Mouse (Mus musculus): ENCODE measurements around the gene Avpr1a.

The Avpr1a gene

DNA sequence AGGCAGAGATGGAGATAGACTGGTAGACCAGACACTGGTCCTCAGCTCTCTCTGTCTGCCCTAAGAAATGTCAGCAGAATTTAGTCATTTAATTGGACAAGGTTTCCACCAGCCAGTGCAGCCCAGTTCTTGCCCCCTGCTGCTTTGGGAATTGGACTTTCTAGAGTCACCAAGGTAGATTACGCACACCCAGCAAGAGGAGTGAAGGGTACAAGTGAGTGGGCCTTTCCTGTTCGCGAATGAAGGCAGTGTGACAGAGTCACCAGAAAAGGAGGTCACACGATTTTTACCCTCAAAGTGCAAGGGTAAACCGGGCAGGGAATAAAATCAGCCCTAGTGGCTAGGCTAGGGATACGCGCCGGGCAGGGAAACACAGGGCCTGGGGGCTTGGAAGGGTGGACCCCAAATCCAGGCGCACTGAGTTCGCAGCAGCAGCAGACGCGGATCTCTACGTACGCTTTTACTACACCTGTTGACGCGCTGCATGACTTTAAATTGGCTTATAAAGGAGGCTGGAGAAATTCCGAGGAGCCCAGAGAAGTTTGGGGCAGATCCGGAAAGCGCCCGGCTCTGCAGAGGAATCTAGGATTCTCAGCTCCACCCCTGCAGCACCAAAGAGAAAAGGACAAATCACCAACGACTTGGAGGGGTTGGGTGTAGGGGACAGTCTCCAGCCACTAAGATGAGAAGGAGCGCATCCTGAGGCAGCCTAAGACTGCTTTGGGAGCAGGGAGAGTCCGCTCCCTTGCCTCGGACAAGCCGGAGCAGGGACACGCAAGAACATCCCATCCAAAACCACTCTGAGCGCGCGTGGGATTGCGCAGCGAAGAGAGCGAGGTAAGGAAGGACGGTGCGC lies at the start of gene Avpr1a:
Gene Avpr1a (plus strand): TSS at position 639 of the 856 bp plus-strand sequence.
- in situ Hi-C loops (cut with MboI, MseI), result loop anchor here (10.0 kb wide), 1 partner anchor 343 kb away; no protein-coding TSS in a partner anchor

DNA sequence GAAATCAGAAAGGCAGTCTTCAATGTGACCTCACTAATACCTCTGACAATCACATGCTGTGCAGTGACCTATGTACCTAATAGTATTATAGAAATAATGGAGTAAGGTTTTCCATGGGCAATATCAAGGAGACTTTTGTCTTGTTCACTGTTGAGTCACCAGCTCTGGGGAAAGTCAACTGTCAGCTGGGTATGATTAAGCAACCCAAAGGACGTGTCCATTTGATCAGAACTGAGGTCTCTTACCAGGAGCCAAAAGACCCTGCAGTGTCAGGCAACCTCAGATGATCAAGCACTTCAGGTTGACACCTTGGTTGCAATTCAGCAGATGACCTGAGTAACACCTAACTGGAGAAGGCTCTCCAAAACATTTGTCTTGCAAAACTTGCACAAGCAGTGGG lies 46.0 kb upstream of the Avpr1a start:
- in situ Hi-C loops (cut with MboI, MseI), result no loop called here

DNA sequence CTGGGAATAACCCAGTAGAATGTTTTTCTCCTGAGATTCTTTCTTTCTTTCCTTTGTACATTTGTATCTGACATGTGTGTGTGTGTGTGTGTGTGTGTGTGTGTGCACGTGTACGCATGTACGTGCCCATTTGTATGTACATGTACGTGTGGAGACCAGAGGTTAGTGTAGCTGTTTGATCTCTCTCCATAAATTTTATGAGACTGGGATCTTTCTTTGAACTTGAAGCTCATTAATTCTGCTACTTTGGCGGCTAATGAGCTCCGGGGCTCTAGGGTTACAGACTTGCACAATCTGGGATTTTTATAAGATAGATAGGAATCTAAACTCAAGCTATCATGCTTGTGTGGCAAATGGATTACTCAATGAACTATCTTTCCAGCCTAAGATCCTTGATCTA lies 42.0 kb upstream of the Avpr1a start:
- in situ Hi-C loops (cut with MboI, MseI), result no loop called here

DNA sequence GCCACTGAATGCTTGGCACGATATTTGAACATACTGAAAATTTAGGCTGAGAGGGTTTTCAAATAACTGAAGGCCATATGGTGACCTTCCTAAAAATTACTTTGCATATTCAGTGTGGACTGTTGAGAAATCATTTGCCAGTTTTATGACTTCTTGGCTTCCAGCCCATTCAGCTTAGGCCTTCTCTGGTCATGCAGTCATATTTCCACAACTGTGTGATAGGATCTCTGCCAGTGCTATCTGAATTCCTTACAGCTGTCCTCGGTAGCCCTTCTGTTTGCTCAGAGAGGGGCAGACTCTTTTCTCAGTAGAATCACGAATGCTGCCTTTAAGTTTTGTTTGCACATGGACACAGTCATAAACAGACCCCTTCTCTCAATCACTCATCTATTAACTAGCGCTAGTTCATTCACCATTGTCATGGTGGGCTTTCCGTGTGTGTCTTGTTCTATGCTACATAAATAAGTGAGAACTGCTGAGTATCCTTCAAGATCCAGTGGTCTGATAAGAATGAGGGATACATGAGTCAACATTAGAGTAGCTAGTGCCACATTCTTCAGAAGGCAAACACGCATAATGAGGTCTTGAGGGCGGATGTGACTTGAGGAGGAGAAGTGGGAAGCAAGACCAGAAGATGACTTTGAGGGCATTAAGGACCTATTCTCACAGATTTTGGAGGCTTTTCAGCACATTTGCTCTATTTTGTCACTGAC lies 39.4 kb upstream of the Avpr1a start:
- in situ Hi-C loops (cut with MboI, MseI), result no loop called here

DNA sequence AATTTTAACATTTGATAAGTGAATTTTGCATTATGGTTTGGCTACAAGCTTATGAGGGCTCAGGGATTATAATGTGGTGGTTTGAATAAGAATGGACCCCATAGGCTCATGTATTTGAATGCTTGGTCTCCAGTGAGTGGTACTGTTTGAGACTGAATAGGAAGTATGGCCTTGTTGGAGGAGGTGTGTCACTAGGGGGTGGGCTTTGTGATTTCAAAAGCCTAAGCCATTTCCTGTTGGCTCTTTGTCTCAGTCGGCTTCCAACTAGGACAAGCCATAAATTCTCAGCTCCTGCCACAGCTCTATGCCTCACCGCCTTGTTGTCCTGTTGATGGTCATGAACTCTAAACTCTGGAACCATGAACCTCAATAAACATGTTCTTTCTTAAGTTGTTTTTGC lies 37.5 kb upstream of the Avpr1a start:
- in situ Hi-C loops (cut with MboI, MseI), result no loop called here

DNA sequence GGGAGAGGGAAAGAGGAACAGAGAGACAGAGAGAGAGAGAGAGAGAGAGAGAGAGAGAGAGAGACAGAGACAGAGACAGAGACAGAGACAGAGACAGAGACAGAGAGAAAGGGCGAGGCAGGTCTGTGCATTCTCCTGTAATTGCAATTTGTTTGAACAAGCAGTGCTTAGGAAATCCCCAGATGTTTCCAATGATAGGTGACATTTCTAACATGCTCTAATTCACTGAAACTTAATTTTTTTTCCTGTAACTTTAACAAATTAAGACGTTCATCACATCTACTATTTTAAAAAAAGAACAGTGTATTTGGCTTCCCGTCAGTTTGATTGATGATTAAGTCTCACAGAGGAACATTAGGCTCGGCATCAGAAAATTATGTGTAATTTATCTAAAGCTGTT lies 15.6 kb upstream of the Avpr1a start:
- in situ Hi-C loops (cut with MboI, MseI), result no loop called here

DNA sequence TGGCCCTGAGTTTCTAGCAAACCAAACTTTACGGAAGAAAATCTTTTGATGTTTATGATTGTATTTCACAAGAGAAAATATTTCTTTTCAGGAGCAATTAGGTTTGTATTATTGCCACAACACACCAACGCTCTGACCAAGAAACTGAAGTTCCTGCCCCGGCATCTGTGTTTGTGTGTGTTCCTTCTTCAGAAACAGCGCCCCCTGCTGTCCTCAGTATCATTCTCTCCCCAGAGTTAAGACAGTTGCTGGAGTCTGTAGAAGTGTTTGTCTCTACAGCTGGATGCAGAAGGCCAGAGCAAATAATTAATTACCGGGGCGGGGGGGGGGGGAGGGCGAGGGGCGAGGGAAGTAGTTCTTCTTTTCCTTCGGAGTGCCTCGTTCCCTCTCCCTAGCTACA lies 1.0 kb upstream of the Avpr1a start:
- in situ Hi-C loops (cut with MboI, MseI), result loop anchor here (10.0 kb wide), 1 partner anchor 342 kb away; no protein-coding TSS in a partner anchor

DNA sequence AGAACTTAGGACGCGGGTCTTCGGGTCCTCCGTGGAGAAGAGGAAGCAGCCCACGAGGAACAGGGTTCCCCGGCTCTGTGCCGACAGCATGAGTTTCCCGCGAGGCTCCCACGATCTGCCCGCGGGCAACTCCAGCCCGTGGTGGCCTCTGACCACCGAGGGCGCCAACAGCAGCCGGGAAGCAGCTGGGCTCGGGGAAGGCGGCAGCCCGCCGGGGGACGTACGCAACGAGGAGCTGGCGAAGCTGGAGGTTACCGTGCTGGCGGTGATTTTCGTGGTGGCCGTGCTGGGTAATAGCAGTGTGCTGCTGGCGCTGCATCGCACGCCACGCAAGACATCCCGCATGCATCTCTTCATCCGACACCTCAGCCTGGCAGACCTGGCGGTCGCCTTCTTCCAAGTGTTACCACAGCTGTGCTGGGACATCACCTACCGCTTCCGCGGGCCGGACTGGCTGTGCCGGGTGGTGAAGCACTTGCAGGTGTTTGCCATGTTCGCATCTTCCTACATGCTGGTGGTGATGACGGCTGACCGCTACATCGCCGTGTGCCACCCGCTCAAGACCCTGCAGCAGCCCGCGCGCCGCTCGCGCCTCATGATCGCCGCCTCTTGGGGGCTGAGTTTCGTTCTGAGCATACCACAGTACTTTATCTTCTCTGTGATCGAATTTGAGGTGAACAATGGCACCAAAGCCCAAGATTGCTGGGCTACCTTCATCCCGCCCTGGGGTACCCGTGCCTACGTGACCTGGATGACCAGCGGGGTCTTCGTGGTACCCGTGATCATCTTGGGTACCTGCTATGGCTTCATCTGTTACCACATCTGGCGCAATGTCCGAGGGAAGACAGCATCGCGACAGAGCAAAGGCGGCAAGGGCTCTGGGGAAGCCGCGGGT lies 665 bp downstream of the Avpr1a start:
- in situ Hi-C loops (cut with MboI, MseI), result loop anchor here (10.0 kb wide), 1 partner anchor 344 kb away; no protein-coding TSS in a partner anchor

DNA sequence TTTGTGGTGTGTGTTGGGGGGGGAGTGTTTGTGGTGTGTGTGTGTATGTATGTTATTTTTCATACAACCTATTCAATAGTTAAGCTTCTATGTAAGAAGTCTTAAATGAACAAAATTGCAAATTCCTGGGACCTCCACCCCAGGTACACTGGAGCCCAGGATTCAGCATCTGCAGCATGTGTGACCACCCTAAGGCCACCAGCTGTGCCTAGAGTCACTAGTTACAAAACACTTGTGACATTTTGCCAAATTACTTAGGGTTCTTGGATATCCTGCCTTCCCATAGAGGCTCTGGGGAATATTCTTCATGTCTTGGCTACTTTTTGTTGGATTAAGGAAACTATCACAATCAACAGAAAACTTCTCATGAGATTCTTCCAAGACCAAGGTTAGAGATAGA lies 1.6 kb downstream of the Avpr1a start:
- in situ Hi-C loops (cut with MboI, MseI), result loop anchor here (10.0 kb wide), 1 partner anchor 345 kb away; no protein-coding TSS in a partner anchor

DNA sequence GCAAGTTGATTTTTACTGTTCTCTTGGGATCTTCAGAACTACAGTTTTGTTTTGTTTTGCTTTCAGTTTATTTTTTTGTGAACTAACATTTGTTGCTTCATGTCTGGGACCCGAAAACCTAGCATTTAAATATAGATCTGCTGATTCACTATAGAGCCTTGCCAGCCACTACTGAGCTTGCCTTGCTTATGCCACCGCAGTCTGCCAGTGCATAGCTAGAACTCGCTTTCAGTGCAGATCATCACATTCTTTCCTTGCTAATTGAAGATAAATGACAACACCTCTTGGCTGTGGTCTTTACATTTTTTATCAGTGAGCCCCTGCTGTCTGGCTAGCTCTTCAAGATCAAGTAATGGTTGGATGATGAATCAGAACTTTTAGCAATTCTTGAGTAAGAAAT lies 5.2 kb downstream of the Avpr1a start:
- in situ Hi-C loops (cut with MboI, MseI), result no loop called here

DNA sequence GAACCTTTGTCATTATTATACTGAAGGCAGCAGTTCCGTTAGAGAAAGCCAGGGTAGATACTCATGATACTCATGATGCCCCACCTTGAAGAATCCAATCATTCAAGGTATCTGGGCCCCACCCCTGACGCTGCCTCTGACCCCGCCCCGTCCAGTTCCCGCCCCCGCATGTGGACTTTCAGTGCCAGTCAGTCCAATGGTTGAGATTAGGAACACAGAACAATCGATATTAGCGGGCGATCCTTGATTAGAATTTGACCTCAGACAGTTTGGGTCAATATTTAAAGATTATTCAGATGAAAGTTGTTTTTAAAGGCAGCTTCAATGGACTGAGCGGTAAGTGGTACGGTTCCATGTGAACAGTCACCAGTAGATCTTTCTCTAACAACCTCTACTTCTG lies 7.5 kb downstream of the Avpr1a start:
- in situ Hi-C loops (cut with MboI, MseI), result no loop called here

DNA sequence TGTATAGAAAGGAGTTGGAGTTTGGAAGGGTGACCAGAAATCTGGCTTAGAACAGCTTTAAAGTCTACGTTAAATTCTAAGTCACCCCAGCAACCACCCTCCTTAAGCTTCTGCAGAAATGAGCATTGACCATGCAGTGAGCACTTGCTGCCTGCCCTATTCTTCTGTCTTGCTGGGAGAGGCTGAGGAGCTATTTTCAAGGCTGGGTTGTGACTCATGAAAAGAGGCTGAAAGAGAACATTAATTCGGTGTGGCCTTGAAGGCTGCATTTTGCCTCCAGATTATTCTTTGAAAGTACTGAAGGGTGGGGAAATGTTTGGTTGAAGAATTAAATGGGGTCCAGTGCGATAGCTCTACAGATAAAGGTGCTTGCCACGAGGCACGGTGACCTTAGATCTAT lies 28.5 kb downstream of the Avpr1a start:
- in situ Hi-C loops (cut with MboI, MseI), result no loop called here

DNA sequence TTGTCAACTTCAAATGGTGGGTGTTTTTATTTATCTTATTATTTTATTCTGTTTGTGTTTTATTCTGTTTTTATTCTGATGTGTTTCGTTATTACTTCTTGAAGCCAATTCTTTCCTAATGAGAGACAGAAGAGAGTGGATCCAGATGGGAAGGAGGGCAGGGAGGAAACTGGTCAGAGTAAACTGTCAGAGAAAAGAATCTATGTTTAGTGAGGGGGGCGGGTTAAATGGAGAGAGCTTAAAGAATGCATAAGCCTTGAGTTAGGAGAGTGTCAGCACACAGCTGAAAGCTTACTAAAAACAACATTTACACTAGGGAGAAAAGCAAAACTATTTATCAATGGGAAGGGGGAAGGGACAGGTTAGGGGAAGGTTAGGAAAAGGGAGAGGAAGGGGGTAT lies 50.3 kb downstream of the Avpr1a start:
- in situ Hi-C loops (cut with MboI, MseI), result no loop called here

DNA sequence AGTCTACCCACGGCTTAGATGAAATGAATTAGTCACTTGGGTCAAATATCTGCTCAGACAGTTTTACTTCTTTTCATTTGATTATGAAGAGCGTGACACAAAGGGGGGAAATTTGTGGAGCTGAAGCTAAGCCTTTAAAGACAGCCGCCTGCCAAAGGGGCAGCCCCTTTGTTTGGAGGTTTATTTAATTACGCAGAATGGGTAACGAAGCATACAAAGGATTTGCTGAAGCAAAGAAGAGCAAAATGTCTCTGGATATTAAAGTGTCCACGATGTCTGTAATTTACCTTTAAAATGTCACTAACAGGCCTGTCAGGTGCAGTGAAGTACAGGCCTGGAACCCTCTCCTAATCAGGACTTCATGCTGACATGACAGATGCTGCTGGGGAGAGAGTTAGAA lies 51.0 kb downstream of the Avpr1a start:
- in situ Hi-C loops (cut with MboI, MseI), result no loop called here
